Mouse (Mus musculus) urinary bladder, postnatal 10 days (tissue): ENCODE measurements around the gene Nop58.
"Not testable (repeated sequence)": the region's sequence is repeated elsewhere in the genome, so short reads cannot be mapped to it uniquely, and the experiment has no call there.

Experiments
- DNase-seq: peaks from one replicate; pipeline ENCODE4 v3.0.0; 2022; ENCODE audit warnings: low spot score

The Nop58 gene

DNA sequence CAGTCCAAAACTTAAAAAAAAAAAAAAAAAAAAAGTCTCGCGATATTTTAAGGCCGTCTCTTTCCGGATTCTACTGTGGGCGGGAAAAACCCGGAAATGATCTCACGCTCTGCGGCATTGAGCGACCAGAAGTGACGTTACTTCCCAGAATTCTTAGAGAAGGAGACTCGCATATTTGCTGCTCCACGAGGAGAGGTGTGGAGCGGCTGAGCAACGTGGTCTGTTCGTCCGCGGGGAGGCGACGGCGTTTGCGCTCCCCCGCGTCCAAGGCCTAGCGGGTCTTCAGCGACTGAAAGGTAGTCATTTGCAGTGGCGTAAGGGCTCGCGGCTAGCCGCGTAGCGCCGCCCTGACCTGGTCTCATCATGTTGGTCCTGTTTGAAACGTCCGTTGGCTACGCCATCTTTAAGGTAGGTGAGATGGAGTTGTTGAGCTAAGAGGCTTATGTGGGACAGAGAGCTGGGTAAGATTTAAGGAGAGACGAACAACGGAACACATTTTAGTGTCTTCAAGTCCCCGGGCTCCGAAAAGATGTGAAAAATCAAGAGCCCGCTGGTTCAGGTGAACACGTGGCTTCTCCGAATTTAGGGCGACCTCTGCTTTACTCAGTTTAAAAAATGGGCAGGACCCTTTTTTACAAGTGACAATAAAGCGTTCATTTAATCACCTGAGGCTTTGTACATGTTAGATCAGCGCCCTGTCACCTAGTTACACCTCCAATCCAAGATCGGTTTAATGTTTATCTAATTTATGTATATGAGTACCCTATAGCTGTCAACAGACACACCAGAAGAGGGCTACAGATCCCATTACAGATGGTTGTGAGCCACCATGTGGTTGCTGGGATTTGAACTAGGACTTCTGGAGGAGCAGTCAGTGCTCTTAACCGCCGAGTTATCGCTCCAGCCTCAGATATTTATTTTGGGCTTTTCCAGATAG lies at the start of gene Nop58:
Nop58 (plus strand) TSS at position 153 of the 937 bp plus-strand sequence.
- peak; percentile 44 for DNase-seq

DNA sequence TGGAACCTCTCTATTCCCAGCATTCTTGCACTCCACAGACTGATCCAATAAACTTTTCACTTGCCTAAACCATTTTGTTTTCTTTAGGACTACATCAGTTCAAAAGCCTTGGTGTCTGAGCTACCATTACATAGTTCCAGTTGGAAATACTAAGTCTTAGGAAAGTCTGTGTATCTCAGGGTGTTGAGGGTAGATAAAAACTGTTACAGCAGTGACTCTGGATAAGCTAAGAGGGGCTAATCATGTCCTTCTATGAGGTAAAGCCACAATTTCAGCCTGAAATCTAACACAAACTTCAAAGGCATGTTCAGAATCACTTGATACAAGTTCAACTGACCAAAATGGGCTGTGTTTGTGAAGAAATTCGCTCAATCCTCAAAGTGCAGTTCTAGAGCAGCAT lies 48.4 kb upstream of the Nop58 start:
- DNase-seq, result no peak

DNA sequence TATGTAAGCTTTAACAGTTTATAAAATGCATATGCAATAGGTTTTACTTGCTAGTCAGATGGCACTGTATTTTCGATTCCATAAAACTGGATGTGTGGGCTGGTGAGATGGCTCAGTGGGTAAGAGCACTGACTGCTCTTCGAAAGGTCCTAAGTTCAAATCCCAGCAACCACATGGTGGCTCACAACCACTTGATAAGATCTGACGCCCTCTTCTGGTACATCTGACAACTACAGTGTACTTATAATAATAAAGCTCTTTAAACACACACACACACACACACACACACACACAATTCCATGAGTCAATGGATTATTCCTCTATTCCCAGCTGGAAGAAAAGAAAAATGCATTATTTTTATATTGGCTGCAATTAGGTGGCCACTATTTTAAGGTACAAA lies 46.4 kb upstream of the Nop58 start:
- DNase-seq, result no peak

DNA sequence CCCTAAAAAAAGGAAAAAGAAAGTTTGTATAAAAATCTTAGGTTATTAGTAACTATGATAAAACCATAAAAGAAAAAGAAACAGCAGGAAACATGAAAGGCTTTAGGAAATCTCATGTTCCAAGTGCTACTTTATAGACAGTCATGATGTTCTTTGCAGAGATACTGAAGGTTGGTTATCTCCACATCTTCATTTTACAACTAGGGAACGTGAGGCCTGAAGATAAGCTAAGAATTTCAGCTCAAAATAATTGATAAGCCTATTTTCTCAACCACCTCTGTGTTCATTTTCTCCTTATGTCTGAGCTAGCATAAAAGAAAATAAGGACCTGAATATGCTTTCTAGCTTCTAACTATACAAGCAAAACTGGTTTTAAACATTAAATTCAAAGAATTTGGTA lies 42.3 kb upstream of the Nop58 start:
- no peak for DNase-seq

DNA sequence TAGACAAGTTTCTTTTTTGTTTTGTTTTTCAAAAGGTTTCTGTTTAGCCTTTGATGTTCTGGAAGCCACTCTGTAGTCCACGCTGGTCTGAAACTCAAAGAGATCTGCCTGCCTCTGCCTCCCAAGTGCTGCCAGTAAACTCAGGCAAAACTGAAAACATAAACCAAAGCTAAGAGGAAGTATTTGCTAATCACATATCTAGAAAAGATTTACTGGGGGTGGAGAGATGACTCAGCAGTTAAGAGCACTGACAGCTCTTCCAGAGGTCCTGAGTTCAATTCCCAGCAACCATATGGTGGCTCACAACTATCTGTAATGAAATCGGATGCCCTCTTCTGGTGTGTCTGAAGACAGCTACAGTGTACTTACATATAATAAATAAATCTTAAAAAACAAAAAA lies 38.3 kb upstream of the Nop58 start:
- not testable (repeated sequence) for DNase-seq

DNA sequence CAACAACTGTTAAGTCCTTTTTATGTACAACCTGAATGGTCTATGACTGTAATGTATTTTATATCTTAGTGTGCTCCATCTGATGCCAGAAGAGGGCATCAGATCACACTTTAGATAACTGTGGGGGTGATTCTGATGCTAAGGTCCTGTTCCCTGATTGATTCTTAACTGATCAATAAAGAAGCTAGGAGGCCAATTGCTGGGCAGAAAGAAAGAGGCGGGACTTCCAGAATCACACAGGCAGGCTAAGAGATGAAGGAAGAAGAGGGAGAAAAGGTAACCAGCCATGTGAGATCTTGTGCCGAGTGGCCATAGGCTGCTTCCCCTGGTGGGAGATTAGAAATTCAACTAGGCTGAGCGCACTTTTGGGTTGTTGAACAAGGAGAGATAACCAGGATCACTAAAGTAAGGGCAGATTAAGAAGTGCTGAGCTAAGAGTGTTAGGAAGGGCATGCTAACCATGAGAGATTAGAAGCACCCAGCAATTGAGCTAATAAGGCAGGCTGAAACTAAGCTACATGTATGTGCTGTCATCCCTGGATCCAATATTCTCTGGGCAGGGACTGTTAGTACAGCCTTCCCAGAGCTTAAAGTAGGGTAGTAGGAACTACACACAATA lies 33.5 kb upstream of the Nop58 start:
- DNase-seq, result no peak

DNA sequence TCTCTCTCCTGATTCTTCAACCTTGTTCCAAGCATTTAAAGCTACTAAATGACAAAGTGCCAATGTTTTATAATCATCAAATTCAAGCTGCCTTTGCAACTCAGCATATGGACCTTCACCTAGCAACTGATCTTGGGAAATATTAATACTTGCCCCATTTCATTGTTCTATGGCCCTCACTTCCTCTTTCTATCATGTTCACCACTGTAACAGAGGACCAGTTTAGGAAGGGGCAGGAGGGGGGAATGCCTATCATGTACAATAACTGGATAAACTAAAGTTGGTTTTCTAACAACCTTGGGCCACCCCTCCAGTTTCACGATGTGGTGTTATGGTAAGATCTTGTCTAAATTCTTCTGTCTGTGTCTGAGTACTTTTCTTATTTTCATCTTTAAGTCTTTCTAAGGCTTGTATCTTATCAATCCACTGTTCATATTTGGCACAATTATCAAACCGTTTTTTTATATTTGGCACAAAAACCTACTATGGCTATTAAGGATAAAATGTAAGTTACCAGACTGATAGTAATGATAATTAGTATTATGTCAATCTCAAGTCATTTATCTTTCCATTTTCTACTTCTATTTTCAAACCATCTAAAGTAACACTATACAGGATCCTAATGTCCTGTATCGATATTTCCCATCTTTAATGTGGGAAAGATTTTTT lies 31.4 kb upstream of the Nop58 start:
- DNase-seq, result no peak

DNA sequence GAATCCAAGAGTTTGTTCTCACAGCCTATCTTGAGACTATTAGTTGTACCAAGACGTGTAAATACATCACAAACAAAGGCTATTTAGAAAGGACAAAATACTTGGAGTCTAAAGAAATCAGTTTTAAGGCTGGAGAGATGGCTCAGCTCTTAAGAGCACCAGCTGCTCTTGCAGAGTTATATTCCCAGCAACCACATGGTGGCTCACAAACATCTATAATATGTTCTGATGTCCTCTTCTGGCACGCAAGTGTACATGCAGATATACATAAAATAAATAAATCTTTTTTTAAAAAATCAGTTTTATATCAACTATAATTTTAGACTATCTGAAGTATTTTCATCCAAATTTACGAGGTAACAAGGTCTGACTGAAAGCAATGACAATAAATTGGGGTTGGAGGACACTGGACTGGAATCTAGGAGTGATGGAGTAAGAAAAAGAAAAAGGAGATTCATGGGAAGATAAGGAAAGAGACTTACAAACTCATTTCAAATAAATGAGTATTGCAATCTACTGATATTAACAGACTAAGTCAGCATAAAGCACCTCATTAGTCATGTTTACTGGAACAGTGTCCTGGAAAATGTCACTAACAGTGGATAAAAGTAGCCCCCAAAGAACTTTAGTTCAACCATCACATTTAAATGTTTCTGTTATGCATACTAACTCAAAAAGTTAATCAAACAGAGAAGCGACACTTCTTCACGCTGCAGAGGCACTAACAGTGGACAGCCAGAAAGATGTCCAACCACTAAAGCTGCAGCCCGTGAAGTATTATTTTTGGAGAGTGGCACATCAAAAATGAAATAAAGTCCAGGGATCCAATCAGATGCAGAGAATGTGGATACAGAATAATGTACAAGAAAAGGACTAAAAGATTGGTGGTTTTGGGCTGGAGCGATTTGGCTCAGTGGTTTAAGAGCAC lies 28.3 kb upstream of the Nop58 start:
- no peak for DNase-seq

DNA sequence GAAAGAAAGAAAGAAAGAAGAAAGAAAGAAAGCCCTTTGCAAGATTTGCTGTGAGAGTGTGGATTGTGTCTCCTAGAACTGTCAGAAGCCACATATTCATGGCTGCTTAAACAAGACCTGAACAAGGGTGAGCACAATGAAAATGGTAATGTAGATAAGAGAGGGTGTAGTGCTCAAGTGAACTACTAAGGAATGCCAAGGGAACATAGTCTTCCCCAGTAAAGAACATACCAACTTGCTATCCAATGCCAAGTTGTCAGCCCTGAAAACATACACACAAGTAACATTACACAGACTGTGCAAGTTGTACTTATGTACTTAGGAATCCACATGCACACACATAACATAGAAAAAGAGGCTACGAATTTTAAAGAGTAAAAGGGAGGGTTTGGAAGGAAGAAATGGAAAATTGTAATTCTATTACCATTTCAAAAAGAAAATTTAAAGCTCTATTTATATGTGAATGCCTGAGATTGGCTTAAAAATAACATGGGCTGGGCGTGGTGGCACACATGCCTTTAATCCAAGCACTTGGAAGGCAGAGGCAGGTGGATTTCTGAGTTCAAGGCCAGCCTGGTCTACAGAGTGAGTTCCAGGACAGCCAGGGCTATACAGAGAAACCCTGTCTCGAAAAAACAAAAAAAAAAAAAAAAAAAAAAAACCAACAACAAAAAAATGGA lies 21.2 kb upstream of the Nop58 start:
- no peak for DNase-seq

DNA sequence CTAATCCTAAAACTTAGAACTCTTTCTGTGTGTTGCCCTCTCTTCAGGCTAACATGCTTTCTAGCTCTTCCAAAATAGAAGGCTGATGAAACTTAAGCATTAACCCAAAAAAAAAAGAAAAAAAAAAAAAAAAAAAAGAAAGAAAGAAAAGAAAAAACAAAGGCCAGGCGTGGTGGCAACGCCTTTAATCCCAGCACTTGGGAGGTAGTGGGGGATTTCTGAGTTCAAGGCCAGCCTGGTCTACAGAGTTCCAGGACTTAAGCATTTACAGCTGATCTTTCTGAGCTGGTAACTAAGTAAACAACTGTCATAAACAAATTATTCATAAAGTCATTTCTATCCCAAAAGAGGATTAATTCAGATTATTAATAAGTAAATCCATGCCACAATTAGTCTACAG lies 15.9 kb upstream of the Nop58 start:
- no peak for DNase-seq

DNA sequence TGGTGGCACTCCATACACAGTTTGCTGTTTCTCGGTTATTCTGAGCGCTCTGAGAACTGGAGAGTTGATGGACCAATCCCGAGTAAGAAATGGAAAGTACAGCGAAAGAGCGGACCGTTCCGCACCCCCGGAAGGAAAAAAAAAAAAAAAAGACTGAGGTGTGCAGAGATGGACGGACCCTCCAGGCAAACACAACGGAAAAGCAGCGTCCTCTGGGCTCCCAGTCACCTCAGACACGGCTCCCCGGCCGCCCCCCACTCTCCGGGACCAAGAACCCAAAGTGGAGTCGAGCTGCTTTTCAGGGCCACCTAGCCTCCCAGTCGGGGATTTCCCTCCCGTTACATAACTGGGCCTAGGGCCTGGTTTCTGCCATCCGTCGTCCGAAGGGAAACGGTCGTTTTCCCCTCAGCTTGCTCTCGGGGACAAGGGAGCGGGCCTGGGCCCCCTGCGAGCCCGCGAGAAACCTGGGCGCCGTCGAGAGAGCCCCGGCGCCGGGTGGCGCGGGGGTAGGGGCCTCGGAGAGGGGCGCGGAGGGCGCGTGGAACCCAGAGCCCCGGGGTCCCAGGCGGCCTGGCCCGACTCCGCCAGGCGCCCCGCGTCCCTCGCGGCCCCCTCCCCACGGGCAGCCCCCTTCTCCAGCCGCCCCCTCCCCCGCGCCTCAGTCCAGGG lies 14.7 kb upstream of the Nop58 start:
- no peak for DNase-seq

DNA sequence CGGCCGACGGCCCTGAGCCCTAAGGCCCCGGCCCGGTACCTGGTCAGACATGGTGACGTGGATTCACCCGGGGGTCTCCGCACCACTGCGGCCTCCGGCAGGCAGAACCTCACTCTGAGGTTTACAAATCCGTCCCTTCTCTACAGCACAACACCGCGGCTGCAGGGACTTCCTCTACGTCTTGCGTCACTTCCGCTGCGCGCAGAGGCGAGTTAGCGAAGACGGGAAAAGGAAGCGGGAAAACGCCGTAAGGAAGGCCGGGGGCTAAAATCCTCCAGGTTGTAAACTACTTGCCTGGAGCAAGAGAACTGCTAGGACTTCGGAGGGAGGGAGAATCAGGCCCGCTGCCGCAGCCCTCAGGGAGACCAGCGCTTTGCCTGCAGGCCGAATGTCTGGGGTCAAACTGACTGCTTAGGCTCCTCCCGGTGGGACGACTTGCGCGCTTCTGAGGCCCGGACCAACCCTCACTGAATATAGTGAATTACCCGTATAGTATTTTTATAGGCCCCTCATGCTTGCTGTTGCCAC lies 14.1 kb upstream of the Nop58 start, which contains the start of gene Sumo1:
Sumo1 (minus strand) TSS at position 194 of the 528 bp plus-strand sequence.
- peak; percentile 55 for DNase-seq

DNA sequence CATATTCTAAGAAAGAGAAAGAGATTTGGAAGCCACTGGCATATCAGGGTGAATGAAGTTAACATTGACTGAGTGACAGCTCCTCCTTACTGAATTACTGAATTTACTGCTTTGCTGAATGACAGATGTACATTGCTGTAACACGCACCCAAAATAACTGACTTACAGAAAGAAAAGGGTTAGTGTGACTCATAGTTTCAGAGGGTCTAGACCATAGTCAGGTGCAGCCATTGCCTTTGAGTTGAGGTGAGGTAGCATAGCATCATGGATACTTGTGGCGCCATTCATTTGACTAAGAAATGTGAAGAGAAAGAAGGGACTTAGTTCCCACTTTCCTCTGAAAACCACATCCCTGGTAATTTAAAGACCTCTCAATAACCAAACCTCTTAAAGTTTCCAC lies 11.1 kb upstream of the Nop58 start:
- DNase-seq, result no peak

DNA sequence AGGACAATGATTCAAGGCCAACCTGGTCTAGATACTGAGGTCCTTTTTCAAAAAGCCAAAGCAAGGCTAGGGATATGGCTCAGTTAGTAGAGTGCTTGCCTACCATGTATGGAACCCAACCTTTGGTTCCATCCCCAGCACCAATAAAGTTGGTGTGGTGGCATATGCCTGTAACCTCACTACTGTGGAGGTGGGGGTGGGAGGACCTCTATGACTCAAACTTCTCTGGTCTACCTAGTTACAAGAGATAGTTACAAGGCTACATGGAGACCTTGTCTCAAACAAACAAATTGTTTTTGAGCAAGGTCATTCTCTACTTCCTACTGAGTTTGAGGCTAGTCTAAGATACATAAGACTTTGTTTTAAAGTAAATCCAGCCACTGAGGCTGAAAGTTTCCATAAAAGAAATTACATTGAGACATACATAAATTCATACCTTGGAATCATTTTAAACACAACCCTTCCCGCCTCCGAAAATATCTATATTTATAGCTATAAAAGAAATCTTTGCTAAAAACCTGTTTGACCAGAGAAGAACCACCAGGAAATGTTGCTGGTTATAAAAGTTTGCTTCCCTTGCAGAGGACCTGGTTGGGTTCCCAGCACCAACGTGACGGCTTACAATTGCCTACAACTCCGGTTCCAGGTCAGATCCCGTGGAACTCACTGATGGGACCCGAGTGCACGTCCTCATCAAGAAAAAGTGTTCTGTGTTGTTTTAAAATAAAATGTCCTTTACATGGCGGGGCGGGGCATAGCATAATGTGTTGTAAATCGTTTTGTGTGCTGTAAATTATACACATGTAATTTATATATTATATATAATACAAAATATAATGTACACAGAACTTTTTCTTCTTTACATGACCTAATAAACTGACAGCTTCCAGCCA lies 599 bp upstream of the Nop58 start:
- no peak for DNase-seq

DNA sequence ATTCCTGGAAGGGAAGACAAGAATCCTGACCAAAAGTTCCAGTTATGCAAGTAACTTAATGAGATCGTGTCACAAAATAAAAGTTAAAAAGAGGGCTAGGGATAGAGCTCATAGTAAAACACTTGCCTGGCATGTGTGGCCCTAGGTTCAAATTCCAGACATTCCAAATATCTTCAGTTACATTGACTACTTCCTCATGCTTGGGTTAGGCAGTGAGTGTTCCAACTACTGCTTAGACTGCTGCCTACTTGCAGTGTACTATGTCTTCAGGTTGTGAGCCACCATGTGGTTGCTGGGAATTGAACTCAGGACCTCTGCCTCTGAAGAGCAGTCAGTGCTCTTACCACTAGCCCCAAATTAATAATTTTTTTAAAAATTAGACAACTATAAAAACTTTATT lies 2.7 kb downstream of the Nop58 start:
- DNase-seq, result no peak

DNA sequence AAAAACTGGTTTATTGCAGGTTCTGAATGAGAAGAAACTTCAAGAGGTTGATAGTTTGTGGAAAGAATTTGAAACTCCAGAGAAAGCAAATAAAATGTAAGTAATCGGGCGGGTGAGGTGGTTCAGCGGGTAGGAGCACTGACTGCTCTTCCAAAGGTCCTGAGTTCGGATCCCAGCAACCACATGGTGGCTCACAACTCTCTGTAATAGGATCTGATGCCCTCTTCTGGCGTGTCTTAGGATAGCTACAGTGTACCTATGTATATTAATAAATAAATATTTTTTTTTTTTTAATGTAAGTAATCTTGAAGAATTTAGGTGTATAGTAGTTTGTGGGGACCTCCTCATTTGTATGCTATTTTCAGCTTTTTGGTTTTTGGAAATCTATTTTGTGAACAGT lies 5.7 kb downstream of the Nop58 start:
- DNase-seq, result no peak

DNA sequence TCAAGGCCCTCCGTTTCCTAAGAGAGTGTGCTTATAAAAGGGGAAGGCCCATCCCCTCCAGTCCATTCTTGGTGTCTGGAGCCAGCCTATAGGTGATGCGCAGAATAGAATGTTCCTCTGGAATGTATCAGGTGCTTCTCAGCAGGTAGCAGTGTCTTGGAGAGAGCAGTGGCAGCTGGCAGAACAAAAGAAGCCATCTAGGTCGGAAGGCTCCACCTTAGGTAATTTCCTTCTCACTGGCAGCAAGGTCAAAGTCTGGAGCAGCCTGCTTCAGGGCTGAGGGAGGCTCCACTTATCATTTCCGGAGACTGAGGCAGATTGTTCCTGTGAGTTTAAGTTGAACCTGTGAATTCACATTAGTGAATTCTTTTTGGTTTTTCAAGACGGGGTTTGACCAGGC lies 13.0 kb downstream of the Nop58 start:
- DNase-seq, result no peak

DNA sequence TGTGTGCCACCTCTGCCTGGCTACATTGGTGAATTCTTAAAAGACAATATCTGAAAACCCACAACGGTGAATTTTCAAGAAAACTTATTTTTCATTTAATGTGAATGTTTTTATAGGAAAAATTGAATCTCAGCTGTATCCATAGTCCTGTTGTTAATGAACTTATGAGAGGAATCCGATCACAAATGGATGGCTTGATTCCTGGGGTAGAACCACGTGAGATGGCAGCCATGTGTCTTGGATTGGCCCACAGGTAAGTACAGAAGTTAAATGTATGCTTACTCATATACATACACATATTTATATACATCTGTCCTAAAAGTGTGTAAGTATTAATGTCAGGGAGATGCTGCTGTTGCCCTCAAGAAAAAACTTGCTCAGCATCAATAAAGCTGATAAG lies 13.4 kb downstream of the Nop58 start:
- no peak for DNase-seq

DNA sequence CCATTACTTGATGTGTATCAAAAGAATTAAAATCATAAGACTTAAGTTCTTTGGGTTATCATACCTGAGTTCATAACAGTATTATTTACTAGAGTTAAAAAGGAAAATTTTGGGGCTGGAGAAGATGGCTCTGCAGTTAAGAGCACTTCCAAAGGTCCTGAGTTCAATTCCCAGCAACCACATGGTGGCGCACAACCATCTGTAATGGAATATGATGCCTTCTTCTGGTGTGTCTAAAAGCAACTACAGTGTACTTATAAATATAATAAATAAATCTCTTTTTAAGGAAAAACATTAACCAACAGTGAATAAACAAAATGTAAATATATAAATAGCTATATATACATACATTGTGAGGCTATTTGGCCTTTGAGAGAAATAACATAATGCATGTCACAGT lies 17.0 kb downstream of the Nop58 start:
- DNase-seq, result no peak
